Mouse (Mus musculus) thymus, postnatal 36 days (tissue): ENCODE measurements around the gene Pole3.

Experiments used
- DNase-seq, 2 experiments: peaks; one replicate each; pipeline ENCODE4 v3.0.0; 2022; ENCODE audit warnings: mixed read lengths in 2 of 2

Pole3 gene

GRCm38 (mm10) chr4:62485450-62486161, 39.3 kb downstream of the Pole3 start:
- DNase-seq = no peak

DNA sequence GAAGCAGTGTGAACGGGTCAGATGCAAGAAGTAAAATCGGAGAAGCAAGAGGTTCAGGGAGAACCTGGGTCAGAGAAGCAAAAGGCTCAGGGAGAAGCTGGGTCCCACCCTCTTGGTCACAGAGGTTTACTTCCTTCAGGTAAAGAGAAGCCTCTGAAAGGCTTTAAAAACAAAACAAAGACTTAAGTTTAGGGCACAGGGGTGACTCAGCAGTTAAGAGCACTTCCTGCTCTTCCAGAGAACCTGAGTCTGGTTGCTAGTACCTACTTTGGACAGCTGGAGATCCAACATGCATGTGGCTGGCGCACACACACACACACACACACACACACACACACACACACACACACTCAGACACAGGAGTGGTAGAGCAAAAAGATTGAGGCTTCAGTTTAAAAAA, 39.9 kb downstream of the Pole3 start:
- DNase-seq = no peak

- DNase-seq = no peak
These were observed 43.9 kb downstream of the Pole3 start for GRCm38 (mm10) chr4:62480709-62481605.

DNA sequence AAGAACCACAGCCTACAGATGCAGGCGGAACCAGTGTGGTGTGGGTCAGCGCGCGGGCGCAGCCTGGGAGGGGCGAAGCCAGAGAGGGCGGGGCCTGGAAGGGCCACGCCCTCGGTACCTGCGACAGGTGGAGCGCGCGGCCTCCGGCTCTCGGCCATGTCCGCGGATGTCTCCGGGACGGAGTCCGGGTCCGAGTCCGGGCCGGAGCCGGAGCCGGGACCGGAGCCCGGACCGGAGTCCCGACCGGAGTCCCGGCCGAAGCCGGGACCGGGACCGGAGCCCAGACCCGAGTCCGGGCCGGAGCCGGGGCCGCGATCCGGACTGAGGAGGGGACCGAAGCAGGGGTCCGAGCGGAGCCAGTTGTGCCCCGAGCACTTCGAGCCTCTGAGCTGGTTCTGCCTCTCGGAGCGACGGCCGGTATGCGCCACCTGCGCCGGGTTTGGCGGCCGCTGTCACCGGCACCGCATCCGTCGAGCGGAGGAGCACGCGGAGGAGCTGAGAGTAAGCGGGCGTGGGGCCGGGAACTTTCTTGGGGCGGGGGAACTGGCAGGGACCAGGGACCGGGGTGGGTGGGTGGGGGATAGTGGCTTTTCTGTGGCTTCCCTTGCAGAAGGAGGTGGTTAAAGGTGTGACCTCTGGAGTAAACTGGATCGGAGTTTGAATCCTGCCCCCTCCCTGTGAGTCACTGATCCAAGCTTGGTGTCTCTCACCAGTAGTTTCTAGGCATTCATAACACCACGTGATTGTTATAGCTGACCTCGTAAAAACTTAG, 44.7 kb downstream of the Pole3 start, which contains the start of gene Bspry:
Gene Bspry, plus strand, starts transcription at position 117 of the 772 bp plus-strand sequence.
- peak; percentile 60 to 71 for DNase-seq

DNA sequence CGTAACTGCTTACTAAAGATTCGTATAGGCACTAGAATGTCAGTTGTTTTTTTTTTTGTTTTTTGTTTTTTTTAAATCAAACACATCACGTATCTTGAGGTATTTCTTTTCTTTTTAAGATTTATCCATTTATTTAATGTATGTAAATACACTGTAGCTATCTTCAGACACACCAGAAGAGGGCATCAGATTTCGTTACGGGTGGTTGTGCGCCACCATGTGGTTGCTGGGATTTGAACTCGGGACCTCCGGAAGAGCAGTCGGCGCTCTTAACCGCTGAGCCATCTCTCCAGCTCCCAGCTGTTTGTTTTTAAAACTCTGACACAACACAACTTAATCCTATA, 45.3 kb downstream of the Pole3 start:
- DNase-seq = peak in 1 of 2 experiments; percentile 42

GRCm38 (mm10) chr4:62477542-62478244, 47.2 kb downstream of the Pole3 start:
- no peak for DNase-seq

- peak; percentile 27 to 45 for DNase-seq
These were observed 49.1 kb downstream of the Pole3 start for GRCm38 (mm10) chr4:62475793-62476192.

GRCm38 (mm10) chr4:62475131-62475530, 49.7 kb downstream of the Pole3 start:
- DNase-seq = peak; percentile 46 to 57
